Mouse (Mus musculus): ENCODE measurements around the gene Arfip1. TPM values are rescaled to one million over a fixed set of nuclear protein-coding genes. Genes with fewer than 3 reads are reported as not detected.
"Not testable (repeated sequence)": the region's sequence is repeated elsewhere in the genome, so short reads cannot be mapped to it uniquely, and the experiment has no call there.

The Arfip1 gene
- polyA plus RNA-seq, 1 experiment = not detected

DNA sequence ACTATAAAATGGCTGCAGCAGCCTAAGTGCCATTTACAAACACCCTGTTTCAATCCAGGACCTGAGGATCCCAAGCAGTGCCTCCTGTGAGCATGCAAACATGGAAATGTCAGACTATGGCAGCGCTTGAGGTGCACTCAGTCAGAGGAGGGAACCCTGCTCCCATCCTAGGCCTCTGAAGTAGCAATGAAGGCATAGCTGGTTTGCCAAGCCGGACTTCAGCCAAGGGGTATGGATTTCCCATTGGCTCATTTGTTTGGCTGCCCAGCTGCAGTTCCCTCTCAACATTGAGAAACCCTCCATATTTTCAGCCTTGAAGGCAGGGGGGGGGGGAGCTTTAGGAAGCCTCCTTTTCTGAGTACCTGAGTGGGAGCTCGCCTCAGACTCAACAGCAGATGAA is 24.1 kb downstream of the Arfip1 start:
- WGBS = 96% methylated on average over 3 of the region's 3 CpGs
- H3K27ac ChIP-seq (ENCODE audit: insufficient read depth, low read depth, low read length) = no peak overlapping the region
- no peak overlapping the region for H3K4me3 ChIP-seq (ENCODE audit: insufficient read depth, low read depth, low read length)
- H3K4me1 ChIP-seq (ENCODE audit: control insufficient read depth, insufficient read depth, low read length) = 0 out of 2 replicates have a peak, but pooled peaks cover 4% of the 10 kb centered on the region
- no peak for TF ChIP-seq CTCF (IDR thresholded peaks at IDR 0.05; ENCODE audit: insufficient read depth, low read depth, low read length)
- TF ChIP-seq POLR2A (IDR thresholded peaks at IDR 0.05; ENCODE audit: insufficient read depth, low read depth, low read length) = no peak

GRCm38 (mm10) chr3:84555780-84556179 is 26.6 kb downstream of the Arfip1 start:
- no peaks in the 10 kb centered on the region for H3K4me1 ChIP-seq (ENCODE audit: control insufficient read depth, insufficient read depth, low read length)
- 82% methylated on average over 3 of the region's 3 CpGs for WGBS
- no peak for TF ChIP-seq CTCF (IDR thresholded peaks at IDR 0.05; ENCODE audit: insufficient read depth, low read depth, low read length)
- TF ChIP-seq POLR2A (IDR thresholded peaks at IDR 0.05; ENCODE audit: insufficient read depth, low read depth, low read length) = no peak
- no peak overlapping the region for H3K4me3 ChIP-seq (ENCODE audit: insufficient read depth, low read depth, low read length)
- H3K27ac ChIP-seq (ENCODE audit: insufficient read depth, low read depth, low read length) = no peak overlapping the region

DNA sequence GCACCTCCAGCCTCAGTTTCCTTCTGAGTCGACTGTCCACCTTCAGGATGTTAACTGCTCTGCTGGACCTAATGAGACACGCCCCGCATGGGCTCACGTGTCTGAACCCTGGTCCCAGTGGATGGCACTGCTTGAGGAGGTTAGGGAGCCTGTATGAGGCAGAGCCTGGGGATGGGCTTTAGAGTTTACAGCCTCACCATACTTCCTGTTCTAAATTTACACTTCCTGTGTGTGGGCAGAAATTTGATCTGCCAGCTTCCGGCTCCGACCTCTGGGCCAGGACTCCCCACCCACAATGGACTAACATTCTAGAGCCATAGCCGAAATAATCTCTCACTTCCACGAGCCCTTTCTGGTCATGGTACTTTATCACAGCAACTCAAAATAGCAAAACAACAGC is 35.2 kb downstream of the Arfip1 start:
- Histone ChIP-seq H3K27ac (ENCODE audit: insufficient read depth, low read depth, low read length) (no peak overlapping the region), H3K4me3 (ENCODE audit: insufficient read depth, low read depth, low read length) (no peak overlapping the region), H3K4me1 (ENCODE audit: control insufficient read depth, insufficient read depth, low read length) (no peaks in the 10 kb centered on the region; the same call in 1 of the 2 replicates)
- TF ChIP-seq POLR2A (IDR thresholded peaks at IDR 0.05; ENCODE audit: insufficient read depth, low read depth, low read length) (no peak), CTCF (IDR thresholded peaks at IDR 0.05; ENCODE audit: insufficient read depth, low read depth, low read length) (no peak)
- 77% methylated on average over 8 of the region's 8 CpGs for WGBS

GRCm38 (mm10) chr3:84542450-84542849 is 40.0 kb downstream of the Arfip1 start:
- H3K27ac ChIP-seq (ENCODE audit: insufficient read depth, low read depth, low read length); H3K4me3 ChIP-seq (ENCODE audit: insufficient read depth, low read depth, low read length); H3K4me1 ChIP-seq (ENCODE audit: control insufficient read depth, insufficient read depth, low read length): not testable (repeated sequence)
- 6% methylated on average over 3 of the region's 3 CpGs for WGBS

DNA sequence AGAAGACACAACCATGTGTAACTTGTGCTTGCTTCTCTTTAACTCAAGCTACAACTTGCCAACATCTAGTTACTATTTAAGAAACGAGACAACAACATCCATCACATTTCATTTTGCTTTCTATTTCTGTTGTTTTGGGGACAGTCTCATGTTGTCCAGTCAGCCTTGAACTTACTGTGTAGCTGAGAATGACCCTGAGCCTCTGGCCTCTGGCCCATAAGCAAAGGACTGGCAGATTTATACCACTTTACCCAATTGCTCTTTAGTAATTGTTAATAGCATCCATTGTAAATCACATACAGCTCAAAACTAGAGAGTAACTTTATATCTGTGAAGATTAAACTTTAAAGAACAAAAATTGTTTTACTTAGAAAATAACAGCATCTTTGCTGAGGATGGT is 40.5 kb downstream of the Arfip1 start:
- Histone ChIP-seq H3K4me1 (ENCODE audit: control insufficient read depth, insufficient read depth, low read length) (0 out of 2 replicates have a peak, but pooled peaks cover 3% of the 10 kb centered on the region), H3K4me3 (ENCODE audit: insufficient read depth, low read depth, low read length) (no peak overlapping the region), H3K27ac (ENCODE audit: insufficient read depth, low read depth, low read length) (no peak overlapping the region)
- WGBS = 89% methylated on average over 1 of the region's 1 CpGs
- TF ChIP-seq POLR2A (IDR thresholded peaks at IDR 0.05; ENCODE audit: insufficient read depth, low read depth, low read length) = no peak
- no peak for TF ChIP-seq CTCF (IDR thresholded peaks at IDR 0.05; ENCODE audit: insufficient read depth, low read depth, low read length)

DNA sequence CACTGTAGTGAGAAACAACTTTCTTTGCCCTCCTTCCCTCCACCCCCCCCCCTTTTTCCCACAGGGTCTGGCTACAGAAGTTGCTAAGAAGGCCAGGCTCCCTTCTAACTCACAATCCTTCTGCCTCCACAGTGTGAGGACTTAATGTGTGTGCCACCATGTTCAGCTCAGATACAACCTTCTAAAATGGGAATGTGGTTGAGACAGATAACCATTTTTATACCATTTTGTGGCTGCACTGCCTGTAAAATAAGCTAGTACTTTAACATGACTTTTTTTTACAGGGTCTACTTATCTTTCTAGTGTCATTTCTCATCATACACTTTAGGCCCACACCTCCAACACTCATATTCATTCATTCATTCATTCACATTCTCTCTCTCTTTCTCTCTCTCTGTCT is 41.8 kb downstream of the Arfip1 start:
- Histone ChIP-seq H3K4me3 (ENCODE audit: insufficient read depth, low read depth, low read length) (no peak overlapping the region), H3K4me1 (ENCODE audit: control insufficient read depth, insufficient read depth, low read length) (0 out of 2 replicates have a peak, but pooled peaks cover 3% of the 10 kb centered on the region), H3K27ac (ENCODE audit: insufficient read depth, low read depth, low read length) (no peak overlapping the region)
- TF ChIP-seq CTCF (IDR thresholded peaks at IDR 0.05; ENCODE audit: insufficient read depth, low read depth, low read length) = no peak
- no peak for TF ChIP-seq POLR2A (IDR thresholded peaks at IDR 0.05; ENCODE audit: insufficient read depth, low read depth, low read length)

DNA sequence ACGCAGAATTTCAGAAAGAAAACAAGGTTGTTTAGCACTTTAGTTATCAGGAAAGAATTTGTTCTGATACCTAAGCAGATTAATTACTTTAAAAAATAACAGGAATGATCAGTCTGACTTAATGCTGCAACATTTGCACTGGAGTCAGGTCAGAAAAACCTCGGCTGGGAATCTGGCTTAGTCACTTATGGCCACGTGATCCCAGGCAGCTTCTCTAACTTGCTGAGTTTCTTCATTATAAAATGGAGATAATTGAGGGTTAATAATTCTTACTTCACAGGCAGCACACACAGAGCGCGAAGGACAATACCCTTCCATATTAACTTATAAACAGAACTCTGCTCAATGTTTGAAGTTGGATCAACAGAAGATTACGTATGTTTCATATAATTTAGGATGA is 45.4 kb downstream of the Arfip1 start:
- H3K4me1 ChIP-seq (ENCODE audit: control insufficient read depth, insufficient read depth, low read length) = peaks cover 7% of the 10 kb centered on the region; the same call in 1 of the 2 replicates
- TF ChIP-seq CTCF (IDR thresholded peaks at IDR 0.05; ENCODE audit: insufficient read depth, low read depth, low read length) (no peak), POLR2A (IDR thresholded peaks at IDR 0.05; ENCODE audit: insufficient read depth, low read depth, low read length) (no peak)
- no peak overlapping the region for H3K27ac ChIP-seq (ENCODE audit: insufficient read depth, low read depth, low read length)
- no peak overlapping the region for H3K4me3 ChIP-seq (ENCODE audit: insufficient read depth, low read depth, low read length)
- 42% methylated on average over 6 of the region's 6 CpGs for WGBS

DNA sequence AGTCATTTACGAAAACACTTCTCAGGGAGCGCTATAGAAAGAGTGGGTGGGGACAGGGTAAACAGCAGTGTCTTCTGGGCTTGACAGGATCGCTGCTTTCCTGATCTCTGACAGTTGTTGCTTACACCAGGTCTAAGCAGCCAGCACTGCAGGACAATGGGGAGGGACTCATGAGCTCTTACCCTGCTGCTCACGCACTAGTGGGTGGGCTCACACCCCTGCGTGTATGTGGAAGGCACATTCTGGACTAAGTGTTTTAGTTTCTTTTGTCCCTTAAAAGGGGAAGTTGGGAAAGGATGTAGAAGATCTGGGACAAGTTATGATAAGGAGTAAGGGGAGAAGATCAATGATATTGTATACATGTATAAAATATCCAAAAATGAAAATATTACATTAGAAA is 49.2 kb downstream of the Arfip1 start:
- no peak for TF ChIP-seq CTCF (IDR thresholded peaks at IDR 0.05; ENCODE audit: insufficient read depth, low read depth, low read length)
- TF ChIP-seq POLR2A (IDR thresholded peaks at IDR 0.05; ENCODE audit: insufficient read depth, low read depth, low read length) = no peak
- 35% methylated on average over 5 of the region's 5 CpGs for WGBS
- Histone ChIP-seq H3K4me3 (ENCODE audit: insufficient read depth, low read depth, low read length) (no peak overlapping the region), H3K4me1 (ENCODE audit: control insufficient read depth, insufficient read depth, low read length) (peaks cover 7% of the 10 kb centered on the region; the same call in 1 of the 2 replicates), H3K27ac (ENCODE audit: insufficient read depth, low read depth, low read length) (no peak overlapping the region)

- 87% methylated on average over 2 of the region's 2 CpGs for WGBS
These were observed 53.4 kb downstream of the Arfip1 start for GRCm38 (mm10) chr3:84529021-84529420.

DNA sequence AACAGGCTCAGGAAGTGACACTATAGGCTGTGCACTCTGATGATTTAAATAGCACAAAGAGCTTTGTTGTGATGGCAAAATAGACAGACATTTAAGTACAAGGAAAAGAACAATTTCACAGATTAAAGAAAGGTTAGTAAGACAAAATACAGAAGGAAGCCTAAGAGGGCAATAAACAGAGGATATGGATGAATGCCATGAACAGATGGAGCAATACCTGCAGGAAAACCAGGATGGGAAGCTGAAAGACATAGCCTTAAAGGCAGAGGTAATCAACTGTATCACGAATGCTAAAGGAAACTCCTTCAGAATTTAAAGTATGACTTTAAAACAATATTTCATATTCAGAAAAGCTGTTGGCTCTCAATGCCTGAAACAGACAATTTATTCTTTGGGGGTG is 57.5 kb downstream of the Arfip1 start:
- 93% methylated on average over 1 of the region's 1 CpGs for WGBS
- no peak overlapping the region for H3K4me3 ChIP-seq (ENCODE audit: insufficient read depth, low read depth, low read length)
- H3K4me1 ChIP-seq (ENCODE audit: control insufficient read depth, insufficient read depth, low read length) = peaks cover 2% of the 10 kb centered on the region
- TF ChIP-seq POLR2A (IDR thresholded peaks at IDR 0.05; ENCODE audit: insufficient read depth, low read depth, low read length) (no peak), CTCF (IDR thresholded peaks at IDR 0.05; ENCODE audit: insufficient read depth, low read depth, low read length) (no peak)
- no peak overlapping the region for H3K27ac ChIP-seq (ENCODE audit: insufficient read depth, low read depth, low read length)

More at GRCm38 (mm10) chr3:84529021-84529420, 53.4 kb downstream of the Arfip1 start:
- TF ChIP-seq POLR2A (IDR thresholded peaks at IDR 0.05; ENCODE audit: insufficient read depth, low read depth, low read length) (no peak), CTCF (IDR thresholded peaks at IDR 0.05; ENCODE audit: insufficient read depth, low read depth, low read length) (no peak)
- Histone ChIP-seq H3K4me1 (ENCODE audit: control insufficient read depth, insufficient read depth, low read length) (peaks cover 7% of the 10 kb centered on the region), H3K27ac (ENCODE audit: insufficient read depth, low read depth, low read length) (no peak overlapping the region), H3K4me3 (ENCODE audit: insufficient read depth, low read depth, low read length) (no peak overlapping the region)
